Mouse (Mus musculus): ENCODE data around the gene Pemt. TPM values are rescaled to one million over a fixed set of nuclear protein-coding genes. Genes with fewer than 3 reads are reported as not detected.

The Pemt gene
- polyA plus RNA-seq, 1 experiment from 2014 or later: 6.0 TPM

DNA sequence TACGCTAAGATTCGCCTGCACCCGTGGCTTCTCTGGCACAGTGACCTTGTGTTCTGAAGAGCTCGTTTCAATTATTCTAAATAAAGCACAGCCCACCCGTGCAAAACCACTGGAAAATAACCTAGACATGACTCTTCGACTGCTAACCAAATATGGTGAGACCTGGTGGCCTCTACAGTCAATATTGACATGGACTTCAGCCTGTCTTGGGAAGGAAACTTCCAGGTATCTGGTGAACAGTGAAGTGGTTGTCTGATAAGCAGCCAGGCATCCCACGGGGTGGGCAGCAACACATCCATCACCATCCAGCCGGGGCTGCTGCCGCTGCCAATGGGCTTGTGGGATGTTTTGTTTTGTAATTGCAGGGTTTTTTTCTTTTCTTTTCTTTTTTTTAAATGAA, 52.0 kb downstream of the Pemt start:
- no peak for ATAC-seq (ENCODE audit: low FRiP score)
- H3K9me3 ChIP-seq (ENCODE audit: control insufficient read depth, low read length): no peaks in the 10 kb centered on the region
- no peaks in the 10 kb centered on the region for H3K27me3 ChIP-seq (ENCODE audit: control insufficient read depth, insufficient read depth, low read length)
- no peaks in the 10 kb centered on the region for H3K4me1 ChIP-seq (ENCODE audit: control insufficient read depth, insufficient read depth, low read length)
- H3K9ac ChIP-seq (ENCODE audit: low read length): no peak overlapping the region
- H3K27ac ChIP-seq (ENCODE audit: low read depth, low read length): no peak overlapping the region
- H3K36me3 ChIP-seq (ENCODE audit: control insufficient read depth, insufficient read depth, low read length): no peaks in the 10 kb centered on the region
- H3K4me3 ChIP-seq (ENCODE audit: low read depth, low read length): no peak overlapping the region
- peak; percentile 2 for DNase-seq (ENCODE audit: low spot score, missing footprints)
- H3K4me2 ChIP-seq: no peak overlapping the region
- 84% methylated on average over 9 of the region's 9 CpGs for WGBS

DNA sequence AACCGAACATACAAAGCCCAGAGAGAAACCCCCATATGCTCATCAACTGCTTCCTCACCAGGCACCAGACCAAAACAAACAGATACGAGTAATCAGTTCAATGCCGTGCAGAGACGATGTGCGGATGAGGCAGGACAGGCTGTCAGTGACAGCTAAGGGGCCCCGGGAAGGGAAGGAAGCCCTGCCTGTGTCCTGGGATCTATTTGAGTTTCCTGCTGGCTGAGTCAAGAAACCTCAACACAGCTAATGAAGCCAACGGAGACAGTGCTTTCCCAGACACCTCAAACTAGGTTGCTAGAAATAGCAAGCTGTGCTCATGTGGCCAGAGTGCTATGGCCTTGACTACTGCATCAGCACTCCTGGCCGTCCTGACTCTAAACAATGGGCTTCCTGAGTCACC, 54.9 kb downstream of the Pemt start:
- Histone ChIP-seq H3K4me1 (ENCODE audit: control insufficient read depth, insufficient read depth, low read length) (no peaks in the 10 kb centered on the region), H3K9me3 (ENCODE audit: control insufficient read depth, low read length) (no peaks in the 10 kb centered on the region), H3K4me2 (no peak overlapping the region), H3K36me3 (ENCODE audit: control insufficient read depth, insufficient read depth, low read length) (no peaks in the 10 kb centered on the region), H3K27ac (ENCODE audit: low read depth, low read length) (no peak overlapping the region), H3K9ac (ENCODE audit: low read length) (no peak overlapping the region), H3K27me3 (ENCODE audit: control insufficient read depth, insufficient read depth, low read length) (no peaks in the 10 kb centered on the region), H3K4me3 (ENCODE audit: low read depth, low read length) (no peak overlapping the region)
- no peak for DNase-seq (ENCODE audit: low spot score, missing footprints)
- 88% methylated on average over 8 of the region's 8 CpGs for WGBS
- no peak for ATAC-seq (ENCODE audit: low FRiP score)

GRCm38 (mm10) chr11:59989406-59989805, 56.9 kb downstream of the Pemt start:
- no peaks in the 10 kb centered on the region for H3K36me3 ChIP-seq (ENCODE audit: control insufficient read depth, insufficient read depth, low read length)
- H3K4me1 ChIP-seq (ENCODE audit: control insufficient read depth, insufficient read depth, low read length): no peaks in the 10 kb centered on the region
- no peak overlapping the region for H3K4me3 ChIP-seq (ENCODE audit: low read depth, low read length)
- no peak overlapping the region for H3K9ac ChIP-seq (ENCODE audit: low read length)
- DNase-seq (ENCODE audit: low spot score, missing footprints): no peak
- H3K27ac ChIP-seq (ENCODE audit: low read depth, low read length): no peak overlapping the region
- no peak for ATAC-seq (ENCODE audit: low FRiP score)
- no peak overlapping the region for H3K4me2 ChIP-seq
- WGBS: 77% methylated on average over 1 of the region's 1 CpGs
- no peaks in the 10 kb centered on the region for H3K9me3 ChIP-seq (ENCODE audit: control insufficient read depth, low read length)
- no peaks in the 10 kb centered on the region for H3K27me3 ChIP-seq (ENCODE audit: control insufficient read depth, insufficient read depth, low read length)

GRCm38 (mm10) chr11:59977831-59978230, 68.5 kb downstream of the Pemt start:
- no peak overlapping the region for H3K9ac ChIP-seq (ENCODE audit: low read length)
- no peak for ATAC-seq (ENCODE audit: low FRiP score)
- H3K4me2 ChIP-seq: no peak overlapping the region
- WGBS: 80% methylated on average over 5 of the region's 5 CpGs
- no peaks in the 10 kb centered on the region for H3K27me3 ChIP-seq (ENCODE audit: control insufficient read depth, insufficient read depth, low read length)
- H3K4me3 ChIP-seq (ENCODE audit: low read depth, low read length): no peak overlapping the region
- H3K36me3 ChIP-seq (ENCODE audit: control insufficient read depth, insufficient read depth, low read length): no peaks in the 10 kb centered on the region
- H3K27ac ChIP-seq (ENCODE audit: low read depth, low read length): no peak overlapping the region
- peak; percentile 2 for DNase-seq (ENCODE audit: low spot score, missing footprints)
- peaks cover 5% of the 10 kb centered on the region for H3K4me1 ChIP-seq (ENCODE audit: control insufficient read depth, insufficient read depth, low read length)
- no peaks in the 10 kb centered on the region for H3K9me3 ChIP-seq (ENCODE audit: control insufficient read depth, low read length)

GRCm38 (mm10) chr11:59975241-59975640, 71.0 kb downstream of the Pemt start:
- peaks cover 5% of the 10 kb centered on the region for H3K4me1 ChIP-seq (ENCODE audit: control insufficient read depth, insufficient read depth, low read length)
- no peaks in the 10 kb centered on the region for H3K9me3 ChIP-seq (ENCODE audit: control insufficient read depth, low read length)
- no peak overlapping the region for H3K9ac ChIP-seq (ENCODE audit: low read length)
- no peak overlapping the region for H3K4me3 ChIP-seq (ENCODE audit: low read depth, low read length)
- H3K36me3 ChIP-seq (ENCODE audit: control insufficient read depth, insufficient read depth, low read length): no peaks in the 10 kb centered on the region
- H3K27ac ChIP-seq (ENCODE audit: low read depth, low read length): no peak overlapping the region
- DNase-seq (ENCODE audit: low spot score, missing footprints) (peak; percentile 81), ATAC-seq (ENCODE audit: low FRiP score) (no peak)
- H3K27me3 ChIP-seq (ENCODE audit: control insufficient read depth, insufficient read depth, low read length): no peaks in the 10 kb centered on the region
- no peak overlapping the region for H3K4me2 ChIP-seq
- 20% methylated on average over 10 of the region's 10 CpGs for WGBS

- no peak overlapping the region for H3K27ac ChIP-seq (ENCODE audit: low read depth, low read length)
- no peak overlapping the region for H3K9ac ChIP-seq (ENCODE audit: low read length)
- no peak overlapping the region for H3K4me3 ChIP-seq (ENCODE audit: low read depth, low read length)
- H3K27me3 ChIP-seq (ENCODE audit: control insufficient read depth, insufficient read depth, low read length): no peaks in the 10 kb centered on the region
- no peaks in the 10 kb centered on the region for H3K9me3 ChIP-seq (ENCODE audit: control insufficient read depth, low read length)
- H3K4me2 ChIP-seq: no peak overlapping the region
- ATAC-seq (ENCODE audit: low FRiP score) (no peak), DNase-seq (ENCODE audit: low spot score, missing footprints) (peak; percentile 10)
- no peaks in the 10 kb centered on the region for H3K36me3 ChIP-seq (ENCODE audit: control insufficient read depth, insufficient read depth, low read length)
- 92% methylated on average over 5 of the region's 5 CpGs for WGBS
- peaks cover 5% of the 10 kb centered on the region for H3K4me1 ChIP-seq (ENCODE audit: control insufficient read depth, insufficient read depth, low read length)
Measured at GRCm38 (mm10) chr11:59973389-59973788, 72.9 kb downstream of the Pemt start.

DNA sequence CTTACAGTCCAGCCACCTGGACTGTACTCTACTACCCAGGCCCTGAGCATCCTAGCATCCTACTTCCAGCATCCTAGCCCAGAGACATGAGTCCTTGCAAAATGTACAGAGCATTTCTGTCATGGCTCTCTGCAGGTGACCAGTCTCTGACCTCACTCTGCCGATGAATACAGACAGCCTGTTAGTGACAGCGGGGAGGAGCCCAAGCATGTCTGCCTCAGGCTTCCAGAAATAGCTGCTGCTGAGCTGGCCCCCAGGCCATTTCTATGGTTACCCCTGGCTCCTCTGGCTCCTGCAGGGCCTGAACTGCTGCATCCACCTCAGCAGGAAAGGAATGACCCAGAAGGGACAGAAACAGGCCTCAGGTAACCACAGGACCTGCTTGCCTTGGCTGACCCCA, 74.6 kb downstream of the Pemt start:
- no peaks in the 10 kb centered on the region for H3K9me3 ChIP-seq (ENCODE audit: control insufficient read depth, low read length)
- ATAC-seq (ENCODE audit: low FRiP score) (no peak), DNase-seq (ENCODE audit: low spot score, missing footprints) (peak; percentile 60)
- H3K27me3 ChIP-seq (ENCODE audit: control insufficient read depth, insufficient read depth, low read length): no peaks in the 10 kb centered on the region
- WGBS: 65% methylated on average over 2 of the region's 2 CpGs
- H3K9ac ChIP-seq (ENCODE audit: low read length): no peak overlapping the region
- H3K27ac ChIP-seq (ENCODE audit: low read depth, low read length): no peak overlapping the region
- H3K4me3 ChIP-seq (ENCODE audit: low read depth, low read length): no peak overlapping the region
- no peak overlapping the region for H3K4me2 ChIP-seq
- peaks cover 5% of the 10 kb centered on the region for H3K4me1 ChIP-seq (ENCODE audit: control insufficient read depth, insufficient read depth, low read length)
- no peaks in the 10 kb centered on the region for H3K36me3 ChIP-seq (ENCODE audit: control insufficient read depth, insufficient read depth, low read length)

- Histone ChIP-seq H3K4me3 (ENCODE audit: low read depth, low read length) (no peak overlapping the region), H3K9ac (ENCODE audit: low read length) (no peak overlapping the region), H3K4me1 (ENCODE audit: control insufficient read depth, insufficient read depth, low read length) (peaks cover 5% of the 10 kb centered on the region), H3K27me3 (ENCODE audit: control insufficient read depth, insufficient read depth, low read length) (no peaks in the 10 kb centered on the region), H3K27ac (ENCODE audit: low read depth, low read length) (no peak overlapping the region), H3K9me3 (ENCODE audit: control insufficient read depth, low read length) (no peaks in the 10 kb centered on the region), H3K36me3 (ENCODE audit: control insufficient read depth, insufficient read depth, low read length) (no peaks in the 10 kb centered on the region), H3K4me2 (no peak overlapping the region)
- ATAC-seq (ENCODE audit: low FRiP score): no peak
- DNase-seq (ENCODE audit: low spot score, missing footprints): peak; percentile 66
- WGBS: 77% methylated on average over 5 of the region's 5 CpGs
Measured at GRCm38 (mm10) chr11:59970780-59971179, 75.5 kb downstream of the Pemt start.

DNA sequence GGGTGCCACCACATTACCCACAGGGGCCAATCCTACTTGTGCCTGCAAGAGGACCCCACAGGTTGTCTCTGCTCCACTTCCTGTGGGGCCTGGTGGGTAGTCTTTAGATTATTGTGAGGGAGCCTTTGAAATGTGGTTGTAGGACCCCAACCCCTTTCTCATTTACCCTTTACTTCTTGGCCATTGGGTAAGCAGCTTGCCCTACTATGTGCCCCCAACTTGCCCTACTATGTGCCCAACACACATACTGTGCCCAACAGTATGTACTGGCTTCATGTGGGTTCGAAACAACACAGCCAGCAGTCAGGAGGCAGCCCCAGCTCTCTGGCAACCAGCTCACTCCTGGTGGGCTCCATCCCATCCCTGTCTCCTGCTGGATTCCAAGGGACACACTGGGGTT, 78.5 kb downstream of the Pemt start:
- Histone ChIP-seq H3K27ac (ENCODE audit: low read depth, low read length) (no peak overlapping the region), H3K9me3 (ENCODE audit: control insufficient read depth, low read length) (no peaks in the 10 kb centered on the region), H3K4me2 (no peak overlapping the region), H3K4me1 (ENCODE audit: control insufficient read depth, insufficient read depth, low read length) (peaks cover 15% of the 10 kb centered on the region), H3K4me3 (ENCODE audit: low read depth, low read length) (no peak overlapping the region), H3K36me3 (ENCODE audit: control insufficient read depth, insufficient read depth, low read length) (no peaks in the 10 kb centered on the region), H3K9ac (ENCODE audit: low read length) (no peak overlapping the region), H3K27me3 (ENCODE audit: control insufficient read depth, insufficient read depth, low read length) (peaks cover 21% of the 10 kb centered on the region)
- no peak for ATAC-seq (ENCODE audit: low FRiP score)
- no peak for DNase-seq (ENCODE audit: low spot score, missing footprints)
- WGBS: 81% methylated on average over 1 of the region's 1 CpGs

DNA sequence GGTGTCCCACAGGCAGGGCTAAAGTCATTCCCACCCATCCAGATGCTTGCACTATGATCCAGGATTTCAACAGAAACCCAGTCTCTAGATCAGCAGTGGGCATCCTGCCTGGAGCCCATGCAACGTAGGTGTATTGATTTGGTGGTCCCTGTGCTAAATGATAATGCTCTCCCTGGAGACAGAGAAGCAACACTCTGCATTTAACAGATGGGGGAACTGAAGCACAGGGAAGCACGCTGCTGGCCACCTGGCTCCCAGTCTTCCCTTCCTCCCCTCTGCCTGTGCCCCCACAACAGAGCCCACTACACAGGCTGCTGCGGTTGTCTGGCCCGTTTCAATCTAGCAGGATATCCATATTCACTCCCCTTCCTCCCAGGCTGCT, 80.2 kb downstream of the Pemt start:
- no peak for DNase-seq (ENCODE audit: low spot score, missing footprints)
- Histone ChIP-seq H3K36me3 (ENCODE audit: control insufficient read depth, insufficient read depth, low read length) (0 out of 2 replicates have a peak, but pooled peaks cover under 1% of the 10 kb centered on the region), H3K9ac (ENCODE audit: low read length) (no peak overlapping the region), H3K9me3 (ENCODE audit: control insufficient read depth, low read length) (no peaks in the 10 kb centered on the region), H3K4me3 (ENCODE audit: low read depth, low read length) (no peak overlapping the region), H3K4me1 (ENCODE audit: control insufficient read depth, insufficient read depth, low read length) (peaks cover 15% of the 10 kb centered on the region), H3K27me3 (ENCODE audit: control insufficient read depth, insufficient read depth, low read length) (peaks cover 24% of the 10 kb centered on the region), H3K4me2 (no peak overlapping the region), H3K27ac (ENCODE audit: low read depth, low read length) (no peak overlapping the region)
- ATAC-seq (ENCODE audit: low FRiP score): no peak
- WGBS: 69% methylated on average over 4 of the region's 4 CpGs
